ENCODE assay signal across 9 mouse cellular contexts in genomic region chr5:131307656-131308151, GRCm38 (mm10). TPM values are rescaled to one million over a fixed set of nuclear protein-coding genes. Genes with fewer than 3 reads are reported as not detected.
DNase-seq lines count a peak whose midpoint lies in the region.
"Had no signal": no experiment of that assay in that cellular context is flagged by ENCODE, and none has a peak within 500 bp of the region (broad histone marks: within the 10 kb centered on the region; RNA-seq: fewer than 3 reads in every experiment).

No protein-coding gene starts in this region.

- intact Hi-C loops in heart, postnatal 36 days (cut with DNase I): loop anchor here (1.0 to 10.0 kb wide), 6 partner anchors 43 to 443 kb away; no protein-coding TSS in a partner anchor

- peak; percentile 95 for DNase-seq in Muller cell, postnatal 12 days (ENCODE audit: inconsistent ontology term)
- peak; percentile 86 for DNase-seq in cerebellum, adult 9-10 months
- DNase-seq in frontal cortex, adult 2 months (ENCODE audit: extremely low spot score in 1 of 2, low spot score in 1 of 2): peak; percentile 46 to 83
- peak; percentile 73 to 84 for DNase-seq in heart, postnatal 36 days
- peak; percentile 78 for DNase-seq in layer of hippocampus, adult 9-11 months
- DNase-seq in lung, adult 18-20 months: peak; percentile 4 to 11
- peak; percentile 65 for DNase-seq in ovary, postnatal 36 days (ENCODE audit: low spot score)
- peak; percentile 44 for DNase-seq in yolk sac, embryonic 10.5 days (ENCODE audit: low spot score)

RNA-seq across cellular contexts. Expression of gene Galnt17, which starts 0.6 kb away (rescaled TPM):
- polyA plus RNA-seq in frontal cortex, adult 2 months (2012; rRNA removed): 10.0 and 12.4 TPM in 2 replicates
- total RNA-seq in heart, postnatal 36 days (2021): 1 to 10 TPM; 4.1 to 5.7 TPM
- total RNA-seq: MEL had no signal

Comparison
In these comparisons a context has a peak if more than half of its experiments do, and no peak if none do; other contexts are left out.
1. Peak in every context shown above with its lines: DNase-seq.
2. DNase-seq: peak in every context shown above with its lines; median percentile 95 in Muller cell, postnatal 12 days; 86 in cerebellum, adult 9-10 months; 78 in heart, postnatal 36 days; 78 in layer of hippocampus, adult 9-11 months; 65 in ovary, postnatal 36 days; 64 in frontal cortex, adult 2 months; 44 in yolk sac, embryonic 10.5 days; 8 in lung, adult 18-20 months.